Mouse (Mus musculus): ENCODE measurements around the gene Myog. TPM values are rescaled to one million over a fixed set of nuclear protein-coding genes. Genes with fewer than 3 reads are reported as not detected.
"Not testable (repeated sequence)": the region's sequence is repeated elsewhere in the genome, so short reads cannot be mapped to it uniquely, and the experiment has no call there.

Myog gene
- 171 and 190 TPM in 2 replicates for polyA plus RNA-seq (2015; fragmentation: Nextera tagmentation; extraction: Ambion mirVana)

GRCm38 (mm10) chr1:134289598-134290099, at the start of gene Myog:
Myog (plus strand) TSS chr1:134289989.
- Histone ChIP-seq H3K4me1 (peaks cover 31% of the 10 kb centered on the region), H3K27me3 (no peaks in the 10 kb centered on the region), H3K27ac (peak within 1 kb of the TSS; percentile 44; the same call in 1 of the 2 replicates), H3K36me3 (no peaks in the 10 kb centered on the region), H3K9ac (peak within 1 kb of the TSS; percentile 35), H3K9me3 (no peaks in the 10 kb centered on the region), H3K4me2 (replicated peaks) (0 out of 2 replicates have a peak within 1 kb of the TSS, but pooled peaks have one; percentile 11), H3K4me3 (peak within 1 kb of the TSS; percentile 23)
- WGBS, result 21% methylated on average over 11 of the region's 11 CpGs
- peak; percentile 79 for ATAC-seq (ENCODE audit: low FRiP score, low read depth)

GRCm38 (mm10) chr1:134240701-134241100, 49.1 kb upstream of the Myog start:
- 82% methylated on average over 9 of the region's 9 CpGs for WGBS
- Histone ChIP-seq H3K27me3 (peaks cover 38% of the 10 kb centered on the region), H3K4me3 (no peak overlapping the region), H3K9me3 (no peaks in the 10 kb centered on the region), H3K36me3 (no peaks in the 10 kb centered on the region), H3K4me1 (peaks cover 9% of the 10 kb centered on the region; the same call in 1 of the 2 replicates), H3K9ac (no peak overlapping the region), H3K4me2 (replicated peaks) (no peak overlapping the region), H3K27ac (no peak overlapping the region)
- ATAC-seq (ENCODE audit: low FRiP score, low read depth), result no peak

GRCm38 (mm10) chr1:134241298-134241697, 48.5 kb upstream of the Myog start:
- peaks cover 9% of the 10 kb centered on the region; the same call in 1 of the 2 replicates for H3K4me1 ChIP-seq
- no peak for ATAC-seq (ENCODE audit: low FRiP score, low read depth)
- no peak overlapping the region for H3K4me2 ChIP-seq (replicated peaks)
- WGBS, result 75% methylated on average over 8 of the region's 8 CpGs
- H3K36me3 ChIP-seq, result no peaks in the 10 kb centered on the region
- peaks cover 32% of the 10 kb centered on the region for H3K27me3 ChIP-seq
- no peak overlapping the region for H3K4me3 ChIP-seq
- no peaks in the 10 kb centered on the region for H3K9me3 ChIP-seq
- no peak overlapping the region for H3K27ac ChIP-seq
- H3K9ac ChIP-seq, result no peak overlapping the region

- Histone ChIP-seq H3K27me3 (peaks cover 22% of the 10 kb centered on the region), H3K4me3 (no peak overlapping the region), H3K27ac (no peak overlapping the region), H3K9me3 (no peaks in the 10 kb centered on the region), H3K36me3 (no peaks in the 10 kb centered on the region), H3K9ac (no peak overlapping the region), H3K4me2 (replicated peaks) (no peak overlapping the region), H3K4me1 (peaks cover 9% of the 10 kb centered on the region; the same call in 1 of the 2 replicates)
- 59% methylated on average over 2 of the region's 2 CpGs for WGBS
- no peak for ATAC-seq (ENCODE audit: low FRiP score, low read depth)
Observed at GRCm38 (mm10) chr1:134242286-134242685, 47.5 kb upstream of the Myog start.

DNA sequence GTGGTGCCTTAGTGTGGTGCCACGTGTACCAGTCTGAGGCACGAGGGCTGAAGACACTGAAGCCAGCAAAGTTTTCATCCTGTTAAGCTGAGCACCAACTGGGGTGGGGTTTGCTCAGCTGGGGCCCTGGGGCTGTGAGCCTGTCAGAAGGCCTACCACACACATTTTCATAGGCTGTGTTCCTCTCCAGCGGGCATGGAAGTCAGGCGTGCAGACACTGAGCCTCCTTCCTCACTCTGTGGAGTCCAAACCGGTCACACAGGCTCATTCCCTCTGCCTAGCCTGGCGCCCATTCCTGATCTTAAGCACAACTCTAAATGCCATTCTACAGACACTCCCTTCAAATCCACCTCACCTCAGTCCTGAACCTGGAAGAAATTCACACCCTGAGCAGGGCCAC, 46.3 kb upstream of the Myog start:
- Histone ChIP-seq H3K27ac (no peak overlapping the region), H3K36me3 (no peaks in the 10 kb centered on the region), H3K4me2 (replicated peaks) (peak overlapping the region; percentile 62), H3K27me3 (peaks cover 17% of the 10 kb centered on the region), H3K4me1 (peaks cover 9% of the 10 kb centered on the region; the same call in 1 of the 2 replicates), H3K9ac (no peak overlapping the region), H3K4me3 (no peak overlapping the region), H3K9me3 (no peaks in the 10 kb centered on the region)
- WGBS, result 68% methylated on average over 6 of the region's 6 CpGs
- ATAC-seq (ENCODE audit: low FRiP score, low read depth), result no peak

- Histone ChIP-seq H3K4me3 (peak overlapping the region; percentile 27), H3K9me3 (no peaks in the 10 kb centered on the region), H3K36me3 (no peaks in the 10 kb centered on the region), H3K27me3 (peaks cover 14% of the 10 kb centered on the region), H3K9ac (peak overlapping the region; percentile 57), H3K4me1 (peaks cover 9% of the 10 kb centered on the region; the same call in 1 of the 2 replicates), H3K27ac (no peak overlapping the region), H3K4me2 (replicated peaks) (peak overlapping the region; percentile 62)
- WGBS, result 21% methylated on average over 35 of the region's 35 CpGs
- ATAC-seq (ENCODE audit: low FRiP score, low read depth), result peak; percentile 75
Observed at GRCm38 (mm10) chr1:134243948-134244914, 45.6 kb upstream of the Myog start.

GRCm38 (mm10) chr1:134245004-134245717, 44.6 kb upstream of the Myog start:
- Histone ChIP-seq H3K36me3 (no peaks in the 10 kb centered on the region), H3K27me3 (peaks cover 11% of the 10 kb centered on the region), H3K4me2 (replicated peaks) (no peak overlapping the region), H3K4me3 (no peak overlapping the region), H3K27ac (no peak overlapping the region), H3K9me3 (no peaks in the 10 kb centered on the region), H3K9ac (0 out of 2 replicates have a peak overlapping the region, but pooled peaks have one; percentile 35), H3K4me1 (peaks cover 9% of the 10 kb centered on the region; the same call in 1 of the 2 replicates)
- ATAC-seq (ENCODE audit: low FRiP score, low read depth), result peak; percentile 82
- WGBS, result 72% methylated on average over 14 of the region's 14 CpGs

DNA sequence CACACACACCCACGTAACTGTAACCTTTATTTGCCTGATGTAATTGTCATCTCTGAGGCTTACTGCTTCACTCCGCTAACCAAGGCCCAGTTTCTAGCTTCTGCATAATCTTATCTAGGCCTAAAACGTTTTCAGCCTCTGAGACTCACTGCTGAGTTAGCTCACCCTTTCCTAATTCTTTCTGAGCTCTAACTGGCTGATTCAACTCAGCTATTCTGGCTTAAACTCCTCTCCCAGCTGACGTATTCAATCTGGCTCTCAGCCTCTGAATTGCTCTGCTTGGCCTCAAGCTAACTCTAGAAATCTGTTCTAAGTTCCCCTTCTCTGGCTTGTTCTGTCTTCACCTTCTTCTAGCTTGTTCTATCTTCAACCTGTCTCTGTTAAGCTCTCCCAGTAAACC, 43.2 kb upstream of the Myog start:
- Histone ChIP-seq H3K4me3 (no peak overlapping the region), H3K27ac (no peak overlapping the region), H3K4me1 (peaks cover 9% of the 10 kb centered on the region; the same call in 1 of the 2 replicates), H3K4me2 (replicated peaks) (no peak overlapping the region), H3K9ac (no peak overlapping the region), H3K27me3 (peaks cover 10% of the 10 kb centered on the region), H3K9me3 (no peaks in the 10 kb centered on the region), H3K36me3 (no peaks in the 10 kb centered on the region)
- ATAC-seq (ENCODE audit: low FRiP score, low read depth), result no peak
- 62% methylated on average over 4 of the region's 4 CpGs for WGBS

GRCm38 (mm10) chr1:134249681-134250080, 40.1 kb upstream of the Myog start:
- not testable (repeated sequence) for H3K4me3 ChIP-seq; H3K4me1 ChIP-seq; H3K27ac ChIP-seq; H3K36me3 ChIP-seq; ATAC-seq (ENCODE audit: low FRiP score, low read depth); H3K4me2 ChIP-seq (replicated peaks); H3K9me3 ChIP-seq; H3K27me3 ChIP-seq; H3K9ac ChIP-seq
- 52% methylated on average over 1 of the region's 1 CpGs for WGBS

DNA sequence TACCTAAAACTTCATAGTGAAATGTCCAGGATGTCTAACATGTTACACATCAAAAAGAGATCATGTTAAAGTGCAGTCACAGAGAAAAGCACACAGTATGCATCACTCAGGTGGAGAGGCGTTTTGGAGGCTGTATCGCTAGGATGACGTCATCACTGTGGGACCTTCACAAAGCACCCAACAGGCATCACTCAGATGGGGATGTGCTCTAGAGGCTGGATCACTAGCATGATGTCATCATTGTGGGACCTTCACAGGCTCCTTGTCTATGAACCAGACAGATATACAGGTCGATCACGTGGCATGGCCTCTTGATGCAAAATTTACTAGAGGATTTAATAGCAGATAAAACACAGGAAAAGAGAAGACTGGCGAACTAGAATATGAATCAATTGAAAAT, 25.4 kb upstream of the Myog start:
- Histone ChIP-seq H3K27me3 (no peaks in the 10 kb centered on the region), H3K27ac (no peak overlapping the region), H3K9me3 (peaks cover 9% of the 10 kb centered on the region), H3K4me3 (no peak overlapping the region), H3K9ac (no peak overlapping the region), H3K4me1 (no peaks in the 10 kb centered on the region), H3K36me3 (no peaks in the 10 kb centered on the region), H3K4me2 (replicated peaks) (no peak overlapping the region)
- WGBS, result 81% methylated on average over 6 of the region's 6 CpGs
- ATAC-seq (ENCODE audit: low FRiP score, low read depth), result no peak

DNA sequence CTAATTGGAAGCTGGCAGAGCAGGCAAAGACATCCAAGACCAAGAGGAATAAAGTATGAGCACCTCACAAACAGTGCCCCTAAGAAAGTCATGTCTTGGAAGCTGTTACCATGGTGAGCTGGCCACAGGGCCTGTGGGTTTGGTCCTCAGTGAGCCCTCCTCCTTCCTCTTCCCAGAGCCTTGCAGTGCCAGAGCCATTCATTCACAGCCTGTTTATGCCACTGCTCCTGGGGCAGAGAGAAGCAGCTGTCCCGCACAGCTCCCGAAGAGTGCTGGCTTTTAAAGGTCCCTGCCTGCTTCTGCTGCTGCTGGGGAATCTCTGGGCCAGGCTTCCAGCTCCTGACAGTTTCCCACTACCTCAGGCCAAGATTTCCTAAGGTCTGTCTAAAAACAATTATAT, 24.0 kb upstream of the Myog start:
- H3K9ac ChIP-seq, result no peak overlapping the region
- H3K27ac ChIP-seq, result no peak overlapping the region
- no peak overlapping the region for H3K4me3 ChIP-seq
- peaks cover 4% of the 10 kb centered on the region; the same call in 1 of the 2 replicates for H3K9me3 ChIP-seq
- 30% methylated on average over 2 of the region's 2 CpGs for WGBS
- ATAC-seq (ENCODE audit: low FRiP score, low read depth), result no peak
- no peaks in the 10 kb centered on the region for H3K4me1 ChIP-seq
- H3K27me3 ChIP-seq, result no peaks in the 10 kb centered on the region
- no peak overlapping the region for H3K4me2 ChIP-seq (replicated peaks)
- no peaks in the 10 kb centered on the region for H3K36me3 ChIP-seq

GRCm38 (mm10) chr1:134270026-134270425, 19.8 kb upstream of the Myog start:
- Histone ChIP-seq H3K9me3 (no peaks in the 10 kb centered on the region), H3K27ac (no peak overlapping the region), H3K36me3 (no peaks in the 10 kb centered on the region), H3K9ac (no peak overlapping the region), H3K27me3 (no peaks in the 10 kb centered on the region), H3K4me2 (replicated peaks) (no peak overlapping the region), H3K4me1 (peaks cover 17% of the 10 kb centered on the region), H3K4me3 (no peak overlapping the region)
- ATAC-seq (ENCODE audit: low FRiP score, low read depth), result no peak
- 70% methylated on average over 7 of the region's 7 CpGs for WGBS
